Mouse (Mus musculus) stomach, postnatal 0 days (tissue): ENCODE results near the gene Taf3. TPM values are rescaled to one million over a fixed set of nuclear protein-coding genes. Genes with fewer than 3 reads are reported as not detected.

Experiments
- ATAC-seq: fragments of 200-750 bp; cut with Nextera tagmentation; 2 replicates; pipeline ENCODE4 v1.8.0; 2017; ENCODE audit not compliant: low FRiP score, low TSS enrichment
- DNase-seq: peaks from one replicate; pipeline ENCODE4 v3.0.0-alpha.2; 2016; ENCODE audit warnings: low spot score
- H3K27ac ChIP-seq: fragments of 300-500 bp; sonication (generic); replicated peaks from 2 replicates; pipeline ENCODE4 v1.5.1; 2014; ENCODE audit warnings: mild to moderate bottlenecking, control low read depth
- H3K27me3 ChIP-seq: fragments of 300-500 bp; sonication (generic); 2 replicates; pipeline ENCODE4 v1.6.1; 2014; ENCODE audit warnings: low read length; ENCODE audit not compliant: control insufficient read depth, insufficient read depth
- H3K36me3 ChIP-seq: fragments of 300-500 bp; sonication (generic); 2 replicates; pipeline ENCODE4 v1.6.1; 2014; ENCODE audit warnings: low read length, mixed read lengths; ENCODE audit not compliant: control insufficient read depth, insufficient read depth
- H3K4me1 ChIP-seq: fragments of 300-500 bp; sonication (generic); replicated peaks from 2 replicates; pipeline ENCODE4 v1.6.1; 2014; ENCODE audit warnings: antibody characterized with exemption; ENCODE audit not compliant: control insufficient read depth, insufficient read depth
- H3K4me2 ChIP-seq: fragments of 300-500 bp; sonication (generic); replicated peaks from 2 replicates; pipeline ENCODE4 v1.6.1; 2014; ENCODE audit warnings: low read depth, mild to moderate bottlenecking, control low read depth, moderate library complexity
- H3K4me3 ChIP-seq: fragments of 300-500 bp; sonication (generic); 2 replicates; pipeline ENCODE4 v1.5.1; 2014; ENCODE audit warnings: low read depth, low read length, control low read depth
- H3K9ac ChIP-seq: fragments of 300-500 bp; sonication (generic); 2 replicates; pipeline ENCODE4 v1.6.1; 2014; ENCODE audit warnings: mild to moderate bottlenecking, low read length, control low read depth, mixed read lengths
- H3K9me3 ChIP-seq: fragments of 300-500 bp; sonication (generic); 2 replicates; pipeline ENCODE4 v1.6.1; 2016; ENCODE audit warnings: low read length; ENCODE audit not compliant: control insufficient read depth
- CTCF ChIP-seq: IDR thresholded peaks from 2 replicates; pipeline ENCODE4 v1.5.1; 2016; ENCODE audit warnings: antibody characterized with exemption, low read depth, mild to moderate bottlenecking, moderate library complexity
- EP300 ChIP-seq: optimal IDR thresholded peaks from 2 replicates; pipeline ENCODE3; 2016; ENCODE audit warnings: antibody characterized with exemption
- WGBS: fragments of 180-500 bp; shearing (Covaris S2); extraction: QIAGEN DNeasy Blood & Tissue Kit; methylation state at CpG from one replicate; pipeline ENCODE4 v1.1.7; 2014; 5-methylcytosine and 5-hydroxymethylcytosine counted together
- polyA plus RNA-seq: library from polyadenylated mRNA; unstranded; fragments of >200 nt; fragmentation: Nextera tagmentation; extraction: Ambion mirVana; gene quantifications from 2 replicates; pipeline ENCODE4 v1.2.1, GENCODE M21; 2015

The Taf3 gene
- polyA plus RNA-seq, 1 experiment from 2014 or later = 4.9 TPM

- H3K27ac ChIP-seq = no peak overlapping the region
- no peaks in the 10 kb centered on the region for H3K9me3 ChIP-seq
- 0 out of 2 replicates have a peak, but pooled peaks cover 2% of the 10 kb centered on the region for H3K4me1 ChIP-seq
- TF ChIP-seq CTCF (no peak), EP300 (no peak)
- no peak overlapping the region for H3K9ac ChIP-seq
- no peak overlapping the region for H3K4me2 ChIP-seq
- WGBS = 50% methylated on average over 2 of the region's 2 CpGs
- H3K4me3 ChIP-seq = no peak overlapping the region
- no peaks in the 10 kb centered on the region for H3K36me3 ChIP-seq
- ATAC-seq (no peak), DNase-seq (no peak)
- 0 out of 2 replicates have a peak, but pooled peaks cover 2% of the 10 kb centered on the region for H3K27me3 ChIP-seq
These were observed 174.6 kb downstream of the Taf3 start for GRCm38 (mm10) chr2:9873757-9874156.

- H3K4me3 ChIP-seq = no peak overlapping the region
- no peak overlapping the region for H3K27ac ChIP-seq
- no peak for ATAC-seq
These were observed 175.7 kb downstream of the Taf3 start for GRCm38 (mm10) chr2:9872682-9873081.

GRCm38 (mm10) chr2:9871798-9872197 lies 176.6 kb downstream of the Taf3 start:
- Histone ChIP-seq H3K9ac (no peak overlapping the region), H3K27me3 (0 out of 2 replicates have a peak, but pooled peaks cover 2% of the 10 kb centered on the region), H3K4me2 (no peak overlapping the region), H3K36me3 (no peaks in the 10 kb centered on the region), H3K4me1 (no peaks in the 10 kb centered on the region), H3K27ac (no peak overlapping the region), H3K4me3 (no peak overlapping the region), H3K9me3 (no peaks in the 10 kb centered on the region)
- 59% methylated on average over 6 of the region's 6 CpGs for WGBS
- no peak for TF ChIP-seq EP300
- no peak for TF ChIP-seq CTCF
- ATAC-seq = no peak
- DNase-seq = no peak

More at GRCm38 (mm10) chr2:9872682-9873081, 175.7 kb downstream of the Taf3 start:
- no peak overlapping the region for H3K4me2 ChIP-seq
- no peak overlapping the region for H3K9ac ChIP-seq
- DNase-seq = no peak
- H3K9me3 ChIP-seq = no peaks in the 10 kb centered on the region
- 25% methylated on average over 12 of the region's 12 CpGs for WGBS
- H3K4me1 ChIP-seq = no peaks in the 10 kb centered on the region
- TF ChIP-seq CTCF (no peak), EP300 (no peak)
- H3K27me3 ChIP-seq = 0 out of 2 replicates have a peak, but pooled peaks cover 2% of the 10 kb centered on the region
- H3K36me3 ChIP-seq = no peaks in the 10 kb centered on the region

GRCm38 (mm10) chr2:9871141-9871716 lies 177.2 kb downstream of the Taf3 start:
- no peak overlapping the region for H3K9ac ChIP-seq
- no peaks in the 10 kb centered on the region for H3K4me1 ChIP-seq
- no peaks in the 10 kb centered on the region for H3K9me3 ChIP-seq
- 56% methylated on average over 4 of the region's 4 CpGs for whole genome bisulfite sequencing
- ATAC-seq = no peak
- TF ChIP-seq CTCF (no peak), EP300 (no peak)
- H3K27me3 ChIP-seq = 0 out of 2 replicates have a peak, but pooled peaks cover 2% of the 10 kb centered on the region
- H3K4me2 ChIP-seq = no peak overlapping the region
- no peak overlapping the region for H3K4me3 ChIP-seq
- no peak for DNase-seq
- H3K27ac ChIP-seq = no peak overlapping the region
- no peaks in the 10 kb centered on the region for H3K36me3 ChIP-seq

DNA sequence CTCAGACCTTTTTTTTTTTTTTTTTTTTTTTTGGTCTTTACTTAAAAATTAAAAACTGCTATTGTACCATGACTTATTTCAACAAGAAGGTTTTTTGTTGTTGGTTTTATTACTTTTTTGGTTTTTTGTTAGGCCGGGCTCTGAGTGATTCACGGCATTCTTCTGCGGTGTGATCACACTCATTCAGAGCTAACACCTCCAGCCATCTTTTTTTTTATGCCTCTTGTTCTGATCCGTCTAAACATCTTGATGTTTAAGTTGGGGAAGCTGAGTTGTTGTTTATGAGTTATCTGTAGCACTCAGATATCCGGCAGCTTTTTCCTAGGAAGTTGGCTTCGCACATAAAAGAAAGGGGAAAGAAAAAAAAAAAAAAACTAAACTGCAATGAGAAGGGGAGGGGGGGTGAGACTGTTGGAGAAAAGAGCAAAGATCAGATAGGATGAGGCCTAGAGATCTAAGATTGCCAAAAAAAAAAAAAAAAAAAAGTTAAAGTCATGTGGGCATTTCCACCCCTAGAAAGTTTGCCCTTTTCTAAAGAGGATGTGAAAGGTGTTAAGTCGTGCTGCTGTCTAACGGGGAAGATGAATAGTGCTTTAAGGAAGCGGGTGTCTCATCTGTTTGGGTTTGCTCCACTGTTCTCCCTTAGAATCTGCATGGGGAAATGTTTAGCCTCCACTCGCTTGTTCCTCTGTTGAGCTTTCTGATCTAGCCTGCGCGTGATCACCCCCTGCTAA lies 181.1 kb downstream of the Taf3 start:
- Histone ChIP-seq H3K36me3 (no peaks in the 10 kb centered on the region), H3K27me3 (0 out of 2 replicates have a peak, but pooled peaks cover 2% of the 10 kb centered on the region), H3K9ac (no peak overlapping the region), H3K9me3 (no peaks in the 10 kb centered on the region), H3K27ac (no peak overlapping the region), H3K4me1 (no peaks in the 10 kb centered on the region), H3K4me3 (no peak overlapping the region), H3K4me2 (no peak overlapping the region)
- ATAC-seq = no peak
- no peak for DNase-seq
- TF ChIP-seq CTCF = no peak
- no peak for TF ChIP-seq EP300
- WGBS = 55% methylated on average over 12 of the region's 12 CpGs

Other genes with a start within 250 kb of the Taf3 start
- gene 4930412O13Rik, start 167.3 kb downstream of the Taf3 start, polyA plus RNA-seq = not detected in 2 replicates
- not detected in 2 replicates for gene 9230102O04Rik, start 159.1 kb downstream of the Taf3 start, polyA plus RNA-seq
- 7.5 and 8.9 TPM in 2 replicates for gene Gata3, start 158.6 kb downstream of the Taf3 start, polyA plus RNA-seq
- 620 and 626 TPM in 2 replicates for gene Atp5c1, start 31.9 kb upstream of the Taf3 start, polyA plus RNA-seq
- 15.4 and 16.2 TPM in 2 replicates for gene Kin, start 32.0 kb upstream of the Taf3 start, polyA plus RNA-seq
- 9.0 and 11.3 TPM in 2 replicates for gene Itih2, start 82.8 kb upstream of the Taf3 start, polyA plus RNA-seq
- gene Itih5, start 105.0 kb upstream of the Taf3 start, polyA plus RNA-seq = 28.0 and 35.4 TPM in 2 replicates